Mouse (Mus musculus) heart, embryonic 15.5 days (tissue): ENCODE measurements around the gene Foxc2. TPM values are rescaled to one million over a fixed set of nuclear protein-coding genes. Genes with fewer than 3 reads are reported as not detected.

ENCODE experiments used
- ATAC-seq: fragments of 200-750 bp; cut with Nextera tagmentation; replicated peaks from 2 replicates; pipeline ENCODE4 v1.8.0; 2017; ENCODE audit warnings: low read depth, moderate TSS enrichment; ENCODE audit not compliant: insufficient number of reproducible peaks, insufficient read depth, low FRiP score
- H3K27ac ChIP-seq: fragments of 300-500 bp; sonication (generic); 2 replicates; pipeline ENCODE4 v1.5.1; 2015; ENCODE audit warnings: mild to moderate bottlenecking, inconsistent platforms
- H3K27me3 ChIP-seq: fragments of 300-500 bp; sonication (generic); 2 replicates; pipeline ENCODE4 v1.6.1; 2015; ENCODE audit warnings: inconsistent platforms
- H3K36me3 ChIP-seq: fragments of 300-500 bp; sonication (generic); 2 replicates; pipeline ENCODE4 v1.6.1; 2015; ENCODE audit warnings: mild to moderate bottlenecking, inconsistent platforms
- H3K4me1 ChIP-seq: fragments of 300-500 bp; sonication (generic); replicated peaks from 2 replicates; pipeline ENCODE4 v1.6.1; 2015; ENCODE audit warnings: inconsistent platforms
- H3K4me2 ChIP-seq: fragments of 300-500 bp; sonication (generic); 2 replicates; pipeline ENCODE4 v1.6.1; 2015; ENCODE audit warnings: inconsistent platforms, mild to moderate bottlenecking, moderate library complexity
- H3K4me3 ChIP-seq: fragments of 300-500 bp; sonication (generic); 2 replicates; pipeline ENCODE4 v1.5.1; 2015; ENCODE audit warnings: mild to moderate bottlenecking, inconsistent platforms
- H3K9ac ChIP-seq: fragments of 300-500 bp; sonication (generic); 2 replicates; pipeline ENCODE4 v1.6.1; 2015; ENCODE audit warnings: mild to moderate bottlenecking, inconsistent platforms
- H3K9me3 ChIP-seq: fragments of 300-500 bp; sonication (generic); replicated peaks from 2 replicates; pipeline ENCODE4 v1.6.1; 2016; ENCODE audit warnings: inconsistent platforms
- WGBS: fragments of 180-500 bp; shearing (Covaris S2); methylation state at CpG from one replicate; pipeline ENCODE4 v1.1.7; 2015; ENCODE audit warnings: mixed read lengths; 5-methylcytosine and 5-hydroxymethylcytosine counted together
- polyA plus RNA-seq: library from polyadenylated mRNA; unstranded; fragments of >200 nt; fragmentation: Nextera tagmentation; extraction: Ambion mirVana; gene quantifications from 2 replicates; pipeline ENCODE4 v1.2.1, GENCODE M21; 2015

Foxc2 gene
- polyA plus RNA-seq, 1 experiment from 2014 or later = 6.4 TPM

DNA sequence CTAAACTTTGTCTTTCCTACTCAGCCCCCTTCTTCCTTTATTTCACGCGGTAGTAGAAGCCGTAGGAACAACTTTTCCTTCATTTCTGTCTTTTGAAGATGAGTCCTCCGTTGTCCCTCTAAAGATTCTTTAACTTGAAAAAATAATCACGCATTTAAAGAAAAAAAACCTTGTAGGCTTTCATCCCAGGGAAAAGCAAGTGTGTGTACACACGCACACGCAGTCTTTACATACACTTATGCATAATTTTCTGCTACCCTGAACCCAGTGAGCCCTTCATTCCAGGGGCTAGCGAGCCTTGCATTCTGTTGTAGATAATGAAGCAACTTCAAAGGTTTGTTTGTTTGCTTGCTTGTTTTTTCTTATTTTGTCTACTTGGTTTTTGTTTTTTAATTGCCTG, 27.7 kb upstream of the Foxc2 start:
- Histone ChIP-seq H3K36me3 (no peaks in the 10 kb centered on the region), H3K9ac (no peak overlapping the region), H3K4me1 (peaks cover 30% of the 10 kb centered on the region), H3K27me3 (peaks cover 98% of the 10 kb centered on the region), H3K4me2 (no peak overlapping the region), H3K27ac (no peak overlapping the region), H3K9me3 (no peaks in the 10 kb centered on the region), H3K4me3 (peak overlapping the region; percentile 20; the same call in 1 of the 2 replicates)
- no peak for ATAC-seq
- 15% methylated on average over 8 of the region's 8 CpGs for WGBS

DNA sequence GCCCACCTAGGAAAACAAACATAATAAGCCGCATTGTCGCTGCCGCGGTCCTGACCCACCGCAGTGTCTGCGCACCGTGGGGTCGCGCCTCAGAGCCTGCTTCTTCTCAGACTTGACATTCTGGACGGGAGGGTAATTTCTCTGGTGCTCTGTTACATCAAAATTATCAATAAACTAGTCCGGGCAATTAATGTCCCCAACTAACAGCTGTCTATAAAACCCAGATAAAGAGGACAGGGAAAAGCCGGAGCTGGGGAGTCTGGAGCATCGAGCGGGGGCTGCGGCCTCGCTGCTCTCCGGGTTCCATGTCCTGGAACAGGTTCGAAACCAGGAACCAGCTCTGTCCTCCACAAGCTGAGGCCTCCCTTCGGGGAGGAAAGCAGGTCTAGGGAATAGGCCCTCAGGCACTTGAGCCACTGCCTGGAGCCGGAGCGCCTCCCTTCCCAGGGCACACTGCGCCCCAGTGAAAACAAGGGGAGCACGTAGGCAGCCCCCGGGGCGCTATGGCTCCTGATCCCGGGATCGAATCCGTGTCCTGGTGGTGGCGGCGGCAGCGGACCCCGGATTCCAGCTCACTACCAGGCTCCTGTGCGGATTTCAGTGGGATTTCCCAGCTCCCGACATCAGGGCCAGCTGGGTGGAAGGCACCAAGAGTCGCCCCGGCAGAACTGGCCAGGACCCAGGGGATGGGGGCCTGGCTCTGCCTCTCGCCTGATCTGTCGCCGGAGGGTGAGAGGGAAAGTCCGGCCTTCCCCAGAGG, 26.9 kb upstream of the Foxc2 start:
- ATAC-seq = no peak
- H3K9ac ChIP-seq = no peak overlapping the region
- no peaks in the 10 kb centered on the region for H3K9me3 ChIP-seq
- peak overlapping the region; percentile 20 for H3K4me3 ChIP-seq
- peaks cover 98% of the 10 kb centered on the region for H3K27me3 ChIP-seq
- H3K36me3 ChIP-seq = no peaks in the 10 kb centered on the region
- peaks cover 24% of the 10 kb centered on the region for H3K4me1 ChIP-seq
- WGBS = 6% methylated on average over 40 of the region's 40 CpGs
- H3K4me2 ChIP-seq = peak overlapping the region; percentile 30; the same call in 1 of the 2 replicates
- no peak overlapping the region for H3K27ac ChIP-seq

DNA sequence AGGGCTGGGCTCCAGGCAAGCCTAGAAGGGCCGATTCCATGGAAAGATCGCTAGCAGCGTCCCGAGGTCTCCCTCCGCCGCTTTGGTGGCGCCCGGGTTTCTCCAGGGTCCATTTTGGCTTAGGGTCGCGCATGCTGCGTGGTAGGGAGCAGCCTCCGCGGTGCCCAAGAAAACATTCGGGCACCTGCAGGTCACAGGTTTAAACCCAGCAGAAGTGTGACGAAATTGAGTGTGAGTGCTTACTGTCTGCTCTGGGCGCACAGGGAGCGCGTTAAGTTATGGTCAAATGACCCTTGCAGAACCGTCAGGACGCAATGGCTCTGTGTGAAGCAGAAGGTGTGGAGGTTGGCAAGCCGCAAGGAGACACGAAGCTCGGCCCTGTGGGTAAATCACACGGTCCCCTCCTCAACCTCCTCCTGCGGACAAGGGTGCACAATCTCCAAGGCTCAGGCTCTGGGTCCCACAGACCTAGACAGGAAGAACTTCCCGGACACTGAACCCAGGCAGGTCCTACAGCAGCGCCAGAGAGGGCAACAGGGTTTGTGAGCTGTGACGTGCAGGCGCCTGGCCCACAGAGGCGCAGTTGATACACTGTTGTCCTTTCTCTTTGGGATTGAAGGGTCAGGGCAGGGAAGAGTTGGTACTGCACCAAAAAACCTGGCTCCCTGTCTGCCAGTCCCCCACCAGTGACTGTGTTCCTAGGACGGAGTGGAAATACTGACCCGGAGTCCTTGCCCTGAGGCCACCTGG, 26.2 kb upstream of the Foxc2 start:
- no peaks in the 10 kb centered on the region for H3K9me3 ChIP-seq
- H3K4me2 ChIP-seq = peak overlapping the region; percentile 30; the same call in 1 of the 2 replicates
- peaks cover 97% of the 10 kb centered on the region for H3K27me3 ChIP-seq
- peak overlapping the region; percentile 20 for H3K4me3 ChIP-seq
- no peak for ATAC-seq
- H3K4me1 ChIP-seq = peaks cover 17% of the 10 kb centered on the region
- no peak overlapping the region for H3K9ac ChIP-seq
- H3K36me3 ChIP-seq = no peaks in the 10 kb centered on the region
- no peak overlapping the region for H3K27ac ChIP-seq
- 13% methylated on average over 32 of the region's 32 CpGs for WGBS

- ATAC-seq = no peak
- Histone ChIP-seq H3K9ac (no peak overlapping the region), H3K4me3 (no peak overlapping the region), H3K36me3 (no peaks in the 10 kb centered on the region), H3K27ac (no peak overlapping the region), H3K9me3 (no peaks in the 10 kb centered on the region), H3K4me2 (no peak overlapping the region), H3K4me1 (peaks cover 13% of the 10 kb centered on the region; the same call in 1 of the 2 replicates), H3K27me3 (peaks cover 88% of the 10 kb centered on the region)
- WGBS = 0% methylated on average over 1 of the region's 1 CpGs
Measured at GRCm38 (mm10) chr8:121090716-121091115, 25.3 kb upstream of the Foxc2 start.

DNA sequence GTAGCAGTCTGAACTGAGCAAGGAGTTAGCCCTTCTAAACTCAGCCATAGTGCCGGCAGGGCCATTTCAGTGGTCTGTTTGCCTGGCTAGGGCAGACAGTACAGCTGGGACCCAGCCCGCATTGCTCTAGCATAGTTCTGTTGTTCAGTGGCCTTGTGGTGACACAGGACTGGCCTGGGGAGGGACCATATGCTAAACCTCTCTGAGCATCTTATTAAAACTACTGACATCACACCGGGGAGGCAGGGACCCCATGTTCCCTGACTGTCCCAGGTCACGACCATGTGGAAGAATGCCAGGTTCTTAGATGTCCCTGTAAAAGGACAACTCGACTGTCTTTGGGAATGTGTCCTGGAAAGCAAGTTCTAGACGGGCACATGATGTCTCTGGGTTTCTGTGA, 23.8 kb upstream of the Foxc2 start:
- no peak for ATAC-seq
- no peak overlapping the region for H3K27ac ChIP-seq
- H3K9me3 ChIP-seq = no peaks in the 10 kb centered on the region
- H3K36me3 ChIP-seq = peaks cover 3% of the 10 kb centered on the region; the same call in 1 of the 2 replicates
- no peak overlapping the region for H3K4me3 ChIP-seq
- peaks cover 73% of the 10 kb centered on the region for H3K27me3 ChIP-seq
- H3K4me2 ChIP-seq = no peak overlapping the region; the same call in 1 of the 2 replicates
- no peak overlapping the region for H3K9ac ChIP-seq
- WGBS = 23% methylated on average over 6 of the region's 6 CpGs
- peaks cover 13% of the 10 kb centered on the region; the same call in 1 of the 2 replicates for H3K4me1 ChIP-seq

GRCm38 (mm10) chr8:121092627-121093026, 23.3 kb upstream of the Foxc2 start:
- 2% methylated on average over 16 of the region's 16 CpGs for WGBS
- Histone ChIP-seq H3K9me3 (no peaks in the 10 kb centered on the region), H3K36me3 (peaks cover 5% of the 10 kb centered on the region; the same call in 1 of the 2 replicates), H3K9ac (no peak overlapping the region), H3K4me1 (peaks cover 13% of the 10 kb centered on the region; the same call in 1 of the 2 replicates), H3K27me3 (peaks cover 68% of the 10 kb centered on the region), H3K4me2 (peak overlapping the region; percentile 31; the same call in 1 of the 2 replicates), H3K27ac (no peak overlapping the region), H3K4me3 (no peak overlapping the region)
- no peak for ATAC-seq

DNA sequence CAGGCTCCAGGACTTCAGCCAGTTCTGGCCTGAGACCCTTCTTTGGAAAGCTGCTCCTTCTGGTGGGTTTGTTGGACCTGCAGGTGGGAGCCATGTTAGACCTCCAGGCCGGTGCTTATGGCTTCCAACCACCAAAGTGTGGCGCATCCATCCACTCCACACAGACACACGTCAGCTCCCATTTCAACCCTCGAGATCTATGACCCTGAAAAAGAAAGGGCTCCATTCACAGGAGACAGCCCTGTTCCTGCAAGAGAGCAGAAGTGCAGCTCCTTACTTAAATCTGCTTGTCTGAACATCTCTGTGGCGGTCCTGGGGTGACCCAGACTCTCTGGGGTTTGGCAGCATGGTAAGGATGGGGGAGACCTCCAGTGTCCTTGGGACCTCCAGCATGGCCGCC, 22.5 kb upstream of the Foxc2 start:
- no peak overlapping the region for H3K4me3 ChIP-seq
- H3K27me3 ChIP-seq = peaks cover 60% of the 10 kb centered on the region
- 64% methylated on average over 6 of the region's 6 CpGs for WGBS
- H3K36me3 ChIP-seq = peaks cover 13% of the 10 kb centered on the region; the same call in 1 of the 2 replicates
- no peak overlapping the region for H3K27ac ChIP-seq
- no peak; the same call in 1 of the 2 replicates for ATAC-seq
- H3K9me3 ChIP-seq = no peaks in the 10 kb centered on the region
- H3K4me1 ChIP-seq = peaks cover 13% of the 10 kb centered on the region; the same call in 1 of the 2 replicates
- H3K4me2 ChIP-seq = no peak overlapping the region
- no peak overlapping the region for H3K9ac ChIP-seq

- ATAC-seq = peak; percentile 60
- Histone ChIP-seq H3K4me2 (no peak overlapping the region), H3K9me3 (no peaks in the 10 kb centered on the region), H3K27ac (no peak overlapping the region), H3K4me3 (no peak overlapping the region), H3K36me3 (peaks cover 45% of the 10 kb centered on the region), H3K9ac (no peak overlapping the region), H3K27me3 (peaks cover 10% of the 10 kb centered on the region; the same call in 1 of the 2 replicates), H3K4me1 (peaks cover 33% of the 10 kb centered on the region)
- 41% methylated on average over 17 of the region's 17 CpGs for WGBS
Measured at GRCm38 (mm10) chr8:121104049-121104818, 11.7 kb upstream of the Foxc2 start.

DNA sequence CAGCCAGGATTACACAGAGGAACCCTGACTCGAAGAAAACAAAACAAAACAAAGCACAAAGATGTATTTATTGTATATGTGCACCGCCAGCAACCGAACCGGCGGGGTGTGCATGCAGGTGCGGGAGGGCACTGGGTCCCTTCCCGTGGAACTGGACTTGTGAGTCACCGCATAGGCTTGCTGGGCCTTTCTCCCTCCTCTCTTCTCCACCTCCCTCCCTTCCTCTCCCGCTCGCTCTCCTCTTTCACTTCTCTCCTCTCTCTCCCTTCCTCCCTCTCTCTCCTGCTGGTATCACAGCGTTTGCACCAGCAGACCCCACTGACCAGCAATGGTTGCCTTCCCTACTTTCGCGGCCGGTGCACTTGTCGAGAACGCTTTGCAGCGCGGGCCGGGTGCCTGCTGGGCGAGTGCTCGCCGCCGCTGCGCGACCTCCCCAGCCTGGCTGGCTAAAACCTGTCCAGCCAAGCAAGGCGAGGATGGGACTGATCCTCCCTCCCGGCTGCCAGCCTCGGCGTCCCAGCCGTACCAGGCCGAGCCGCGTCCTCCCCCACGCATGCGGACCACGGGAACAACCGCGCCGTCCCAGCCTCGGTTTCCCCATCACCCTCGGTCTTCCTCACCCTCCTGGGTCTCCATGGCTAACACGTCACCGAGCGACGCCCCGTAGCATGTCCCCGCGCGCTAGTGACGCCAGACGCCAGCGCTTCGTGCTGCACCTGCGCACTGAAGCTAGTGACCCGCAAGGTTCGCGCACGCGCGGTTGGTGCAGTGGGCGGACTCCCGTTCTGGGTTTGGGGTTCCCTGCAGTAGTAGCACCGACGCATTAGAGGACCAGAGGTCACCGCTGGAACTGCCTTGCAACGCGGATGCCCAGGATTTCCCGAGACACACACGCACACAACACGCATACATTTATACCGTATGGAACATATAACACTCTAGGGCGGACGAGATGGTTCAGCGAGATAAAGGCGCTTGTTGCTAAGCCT, 8.0 kb upstream of the Foxc2 start, which contains the start of gene Mthfsd:
TSS of gene Mthfsd (minus strand) at position 725 of the 989 bp plus-strand sequence.
- peak; percentile 88 for ATAC-seq
- H3K4me3 ChIP-seq = peak within 1 kb of the TSS; percentile 87
- H3K27ac ChIP-seq = peak within 1 kb of the TSS; percentile 73
- peaks cover 38% of the 10 kb centered on the region for H3K4me1 ChIP-seq
- under 1% methylated on average over 75 of the region's 75 CpGs for WGBS
- H3K9ac ChIP-seq = peak within 1 kb of the TSS; percentile 87
- H3K4me2 ChIP-seq = peak within 1 kb of the TSS; percentile 77
- H3K36me3 ChIP-seq = peaks cover 9% of the 10 kb centered on the region
- H3K9me3 ChIP-seq = no peaks in the 10 kb centered on the region
- H3K27me3 ChIP-seq = peaks cover 8% of the 10 kb centered on the region

GRCm38 (mm10) chr8:121108657-121109056, 7.3 kb upstream of the Foxc2 start:
- Histone ChIP-seq H3K4me3 (peak overlapping the region; percentile 87), H3K27ac (peak overlapping the region; percentile 73), H3K27me3 (peaks cover 10% of the 10 kb centered on the region), H3K4me2 (peak overlapping the region; percentile 77), H3K9ac (peak overlapping the region; percentile 87), H3K9me3 (no peaks in the 10 kb centered on the region), H3K36me3 (peaks cover 8% of the 10 kb centered on the region), H3K4me1 (peaks cover 38% of the 10 kb centered on the region)
- ATAC-seq = no peak
- WGBS = 14% methylated on average over 5 of the region's 5 CpGs
